ENCODE assay signal across 10 mouse cellular contexts in genomic region chr4:109156073-109156472, GRCm38 (mm10). TPM values are rescaled to one million over a fixed set of nuclear protein-coding genes. Genes with fewer than 3 reads are reported as not detected.
A peak's percentile ranks its signal among the peaks of the same experiment; 100 is the strongest.
DNase-seq lines count a peak whose midpoint lies in the region; ATAC-seq and TF ChIP-seq lines count a peak whose summit lies in the region.
"Had no signal": no experiment of that assay in that cellular context is flagged by ENCODE, and none has a peak within 500 bp of the region (broad histone marks: within the 10 kb centered on the region; RNA-seq: fewer than 3 reads in every experiment).

No protein-coding gene starts in this region.

- H3K4me2 ChIP-seq in kidney, embryonic 14.5 days (replicated peaks; ENCODE audit: low read depth, low read length): peak overlapping the region; percentile 23
- peak overlapping the region; percentile 45 for H3K4me2 ChIP-seq in forebrain, embryonic 14.5 days (ENCODE audit: low read length)
- H3K4me2 ChIP-seq in midbrain, postnatal 0 days (ENCODE audit: low read depth, low read length, poor library complexity, severe bottlenecking): peak overlapping the region; percentile 53

- 75% methylated on average over 6 of the region's 6 CpGs for WGBS in kidney, embryonic 14.5 days
- 73% methylated on average over 6 of the region's 6 CpGs for WGBS in forebrain, embryonic 14.5 days
- 30% methylated on average over 6 of the region's 6 CpGs for WGBS in midbrain, postnatal 0 days

- H3K27me3 ChIP-seq in kidney, embryonic 14.5 days (ENCODE audit: control insufficient read depth, insufficient read depth, low read length): no peaks in the 10 kb centered on the region
- H3K27me3 ChIP-seq in forebrain, embryonic 14.5 days (replicated peaks; ENCODE audit: control insufficient read depth, insufficient read depth, low read length): no peaks in the 10 kb centered on the region
- no peaks in the 10 kb centered on the region for H3K27me3 ChIP-seq in midbrain, postnatal 0 days (ENCODE audit: insufficient read depth, low read length)
- H3K27me3 ChIP-seq: Patski had no signal

- H3K4me3 ChIP-seq in kidney, embryonic 14.5 days (ENCODE audit: low read length): no peak overlapping the region
- H3K4me3 ChIP-seq in forebrain, embryonic 14.5 days (ENCODE audit: low read depth, low read length): peak overlapping the region; percentile 17
- H3K4me3 ChIP-seq in midbrain, postnatal 0 days (ENCODE audit: low read depth, low read length): peak overlapping the region; percentile 38

- peak overlapping the region; percentile 24; the same call in 1 of the 2 replicates for H3K27ac ChIP-seq in kidney, embryonic 14.5 days (ENCODE audit: low read depth, low read length)
- peak overlapping the region; percentile 71 for H3K27ac ChIP-seq in forebrain, embryonic 14.5 days (ENCODE audit: low read depth, low read length)
- H3K27ac ChIP-seq in midbrain, postnatal 0 days (ENCODE audit: low read depth, low read length): peak overlapping the region; percentile 83
- H3K27ac ChIP-seq: macrophage had no signal

- no peaks in the 10 kb centered on the region for H3K36me3 ChIP-seq in kidney, embryonic 14.5 days (ENCODE audit: control insufficient read depth, insufficient read depth, low read length)
- peaks cover 6% of the 10 kb centered on the region; the same call in 1 of the 2 replicates for H3K36me3 ChIP-seq in forebrain, embryonic 14.5 days (ENCODE audit: control insufficient read depth, insufficient read depth, low read length)
- H3K36me3 ChIP-seq in midbrain, postnatal 0 days (ENCODE audit: insufficient read depth, low read length): no peaks in the 10 kb centered on the region

- ATAC-seq in kidney, embryonic 14.5 days (ENCODE audit: low FRiP score, low TSS enrichment): no peak
- ATAC-seq in forebrain, embryonic 14.5 days: peak; percentile 48; the same call in 1 of the 2 replicates
- ATAC-seq in midbrain, postnatal 0 days (ENCODE audit: low FRiP score): peak; percentile 28
- ATAC-seq: Patski had no signal

- H3K9ac ChIP-seq in kidney, embryonic 14.5 days (ENCODE audit: low read depth, low read length): no peak overlapping the region
- peak overlapping the region; percentile 46 for H3K9ac ChIP-seq in forebrain, embryonic 14.5 days (ENCODE audit: low read length)
- H3K9ac ChIP-seq in midbrain, postnatal 0 days (replicated peaks; ENCODE audit: low read length, poor library complexity, severe bottlenecking): peak overlapping the region; percentile 60

- TF ChIP-seq CTCF in midbrain, postnatal 0 days (IDR thresholded peaks at IDR 0.05): no peak

- peak; percentile 36 for DNase-seq in cerebellum, adult 8-10 months
- DNase-seq in cerebellum, postnatal 10 days: no peak
- DNase-seq in kidney, postnatal 25 days: no peak
- peak; percentile 35 for DNase-seq in forebrain, embryonic 14.5 days (ENCODE audit: low spot score)
- no peak for DNase-seq in midbrain, postnatal 0 days (ENCODE audit: low spot score)
- DNase-seq in ovary, adult 18-20 months (ENCODE audit: low spot score): no peak
- DNase-seq in thymus, adult 18-20 months: no peak

- H3K4me1 ChIP-seq in kidney, embryonic 14.5 days (ENCODE audit: control insufficient read depth, insufficient read depth, low read length): 0 out of 2 replicates have a peak, but pooled peaks cover 3% of the 10 kb centered on the region
- H3K4me1 ChIP-seq in forebrain, embryonic 14.5 days (ENCODE audit: control insufficient read depth, insufficient read depth, low read length): peaks cover 7% of the 10 kb centered on the region
- H3K4me1 ChIP-seq in midbrain, postnatal 0 days (ENCODE audit: insufficient read depth, low read length): 0 out of 2 replicates have a peak, but pooled peaks cover 9% of the 10 kb centered on the region

- H3K9me3 ChIP-seq in kidney, embryonic 14.5 days (ENCODE audit: control insufficient read depth, low read length): no peaks in the 10 kb centered on the region
- no peaks in the 10 kb centered on the region for H3K9me3 ChIP-seq in forebrain, embryonic 14.5 days (replicated peaks; ENCODE audit: control insufficient read depth, low read length)
- no peaks in the 10 kb centered on the region for H3K9me3 ChIP-seq in midbrain, postnatal 0 days (ENCODE audit: low read length)

RNA-seq across cellular contexts. Expression of gene Osbpl9, which starts 46.0 kb away (rescaled TPM):
- 48.5 and 61.1 TPM in 2 replicates for polyA plus RNA-seq in kidney, embryonic 14.5 days (2014; fragmentation: Nextera tagmentation; extraction: Ambion mirVana)
- 75.3 and 88.2 TPM in 2 replicates for polyA plus RNA-seq in forebrain, embryonic 14.5 days (2014; fragmentation: Nextera tagmentation; extraction: Ambion mirVana)
- total RNA-seq in midbrain, postnatal 0 days (2014; rRNA removed): 70.5 and 74.9 TPM in 2 replicates
- 56.9 and 57.8 TPM in 2 replicates for polyA plus RNA-seq in midbrain, postnatal 0 days (2015; fragmentation: Nextera tagmentation; extraction: Ambion mirVana)

Comparison
In these comparisons a context has a peak if more than half of its experiments do, and no peak if none do; other contexts are left out.
1. DNase-seq: peak in cerebellum, adult 8-10 months (single experiment) and forebrain, embryonic 14.5 days (single experiment); none in cerebellum, postnatal 10 days (0 of 2), kidney, postnatal 25 days (0 of 2), midbrain, postnatal 0 days (single experiment), ovary, adult 18-20 months (single experiment) and thymus, adult 18-20 months (0 of 2).
2. H3K27ac ChIP-seq: peak in every context shown above with its lines; median percentile 83 in midbrain, postnatal 0 days; 71 in forebrain, embryonic 14.5 days; 24 in kidney, embryonic 14.5 days.
3. Peak in every context shown above with its lines, with median percentiles within 50 percentile points of each other: H3K4me2 ChIP-seq.